Mouse (Mus musculus): ENCODE results near the gene Ticrr.

Ticrr gene

DNA sequence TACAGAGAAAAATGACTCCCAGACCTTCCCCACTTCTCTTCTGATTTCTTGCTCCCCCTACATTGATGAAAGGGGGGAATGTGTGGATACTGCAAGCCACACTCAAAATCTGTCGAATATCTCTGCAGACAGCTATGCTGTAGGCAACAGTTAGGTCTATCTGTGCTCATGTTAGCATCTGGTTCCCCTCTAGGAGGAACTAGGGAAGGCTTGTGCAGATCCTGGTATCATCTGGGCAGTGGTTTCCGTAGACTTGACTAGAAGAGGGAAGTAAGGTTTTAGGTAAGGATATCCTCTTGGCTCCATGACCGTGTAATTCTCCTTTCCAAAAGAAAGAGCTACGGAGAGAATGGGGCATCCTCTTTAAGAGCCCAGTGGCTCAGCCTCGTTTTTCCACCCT is 84.6 kb downstream of the Ticrr start:
- no peak for DNase-seq (ENCODE audit: low spot score in 2 of 2)

DNA sequence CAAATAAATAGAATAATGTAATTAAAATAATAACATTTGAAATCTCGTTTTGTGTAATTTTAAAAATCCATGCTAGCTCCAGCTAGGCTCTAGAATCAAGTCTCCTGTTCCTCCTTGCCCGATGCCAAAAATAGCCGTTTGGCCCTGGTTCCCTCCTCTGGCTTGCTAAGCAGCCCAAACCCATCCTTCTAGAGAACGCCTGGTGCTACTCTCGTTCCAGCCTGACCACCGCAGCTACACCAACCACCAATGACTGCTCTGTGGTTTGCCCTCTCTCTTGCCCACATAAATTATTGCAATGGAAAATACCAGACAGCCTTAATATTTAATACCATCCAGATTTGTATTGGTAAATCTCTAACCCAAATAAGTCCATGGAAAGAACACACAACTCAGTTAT is 87.7 kb downstream of the Ticrr start:
- DNase-seq (ENCODE audit: low spot score in 2 of 2): no peak
